Mouse (Mus musculus): ENCODE data around the gene Uqcrfs1.
A peak's percentile ranks its signal among the peaks of the same experiment; 100 is the strongest.

Uqcrfs1 gene

DNA sequence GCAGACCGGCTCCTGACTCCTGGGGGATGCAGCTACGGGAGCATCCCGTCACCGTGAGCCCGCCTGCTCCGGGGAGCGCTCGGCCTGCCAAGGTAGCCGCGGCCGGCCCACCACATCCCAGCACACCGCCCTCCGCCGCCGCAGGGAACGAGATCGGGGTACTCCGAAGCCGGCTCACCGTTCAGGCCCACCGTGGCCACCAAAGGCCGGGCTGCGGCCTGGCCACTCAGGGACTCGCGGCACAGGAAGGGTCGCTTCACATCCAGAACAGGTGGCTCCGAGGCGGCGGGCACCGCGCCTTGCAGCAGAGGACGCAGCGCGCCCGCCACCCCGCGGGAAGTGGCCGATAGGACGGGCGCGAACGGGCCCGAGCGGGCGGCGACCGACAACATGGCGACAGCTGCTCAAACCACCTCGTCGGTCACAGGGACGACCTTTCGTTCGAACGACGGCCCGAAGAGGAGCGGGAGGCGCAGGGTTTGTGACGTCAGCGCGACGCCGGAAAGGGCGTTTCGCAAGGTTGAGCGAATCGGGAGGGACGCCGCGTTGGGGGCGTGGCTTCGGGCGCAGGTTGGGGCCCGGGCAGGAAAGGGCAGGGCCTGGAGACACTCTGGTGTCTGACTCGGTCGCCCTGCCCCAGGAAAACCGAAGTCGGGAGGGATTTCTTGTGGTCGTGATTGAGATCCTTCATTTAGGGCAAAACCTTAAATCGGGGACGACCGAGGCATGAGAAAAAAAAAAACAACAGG lies at the start of gene Uqcrfs1:
Gene Uqcrfs1 (minus strand): TSS at position 507 of the 749 bp plus-strand sequence.
- peak; percentile 94 for DNase-seq (ENCODE audit: low read depth, low spot score)

DNA sequence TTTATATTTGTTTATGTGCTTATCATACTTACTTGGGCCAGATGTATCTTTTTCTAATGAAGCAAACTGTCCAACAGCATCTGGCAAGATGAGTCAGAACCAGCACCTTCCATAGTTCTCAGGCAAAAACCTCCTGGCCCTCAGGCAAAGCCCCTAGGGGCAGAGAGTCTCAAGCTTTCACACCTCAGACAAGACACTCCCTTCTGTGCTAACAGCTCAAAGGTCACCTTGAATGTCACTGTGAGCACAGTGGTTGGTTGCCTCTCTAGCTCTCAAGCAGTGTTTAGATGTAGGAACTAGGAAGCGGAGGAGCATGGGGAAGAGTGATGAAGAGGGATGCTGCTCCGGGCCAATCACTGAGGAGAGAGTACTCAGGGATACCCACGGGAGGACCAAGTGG lies 40.6 kb upstream of the Uqcrfs1 start:
- no peak for DNase-seq (ENCODE audit: low read depth, low spot score)

DNA sequence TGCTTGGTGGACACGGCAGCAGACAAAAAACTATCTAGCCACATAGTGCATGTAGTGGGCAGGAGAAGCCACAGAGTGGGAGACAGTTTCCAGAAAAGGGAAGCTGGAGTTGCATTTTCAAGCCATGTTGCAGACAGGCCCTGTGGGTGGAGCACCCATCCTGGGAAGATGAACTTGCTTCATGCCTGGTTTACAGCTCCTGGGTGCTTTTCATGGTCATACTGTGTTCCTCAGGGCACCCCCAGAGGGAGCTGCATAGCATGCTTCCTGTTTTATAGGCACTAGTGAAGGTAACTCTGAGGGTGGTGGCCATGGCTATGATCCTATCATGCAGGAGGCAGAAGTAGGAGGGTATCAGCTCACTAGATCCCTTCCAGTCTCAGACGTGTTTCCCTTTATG lies 37.4 kb upstream of the Uqcrfs1 start:
- no peak for DNase-seq (ENCODE audit: low read depth, low spot score)

DNA sequence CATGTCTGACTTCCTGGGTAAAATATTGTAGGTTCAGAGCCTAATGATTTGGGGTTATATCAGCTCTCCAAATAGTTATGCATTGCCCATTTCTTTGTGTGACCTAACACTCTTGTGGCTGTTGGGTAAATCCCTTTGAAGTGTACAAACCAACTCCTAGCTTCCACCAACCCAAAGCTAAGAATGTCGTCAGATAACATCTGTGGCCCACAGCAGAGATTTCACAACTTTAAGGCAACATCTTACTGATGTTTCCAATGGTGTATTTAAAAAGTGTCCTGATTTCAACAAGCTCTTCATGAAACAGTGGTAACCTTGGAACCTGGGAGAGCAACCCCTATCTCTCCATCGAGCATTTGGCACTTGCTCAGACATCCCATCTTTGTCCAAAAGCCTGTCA lies 33.6 kb upstream of the Uqcrfs1 start:
- no peak for DNase-seq (ENCODE audit: low read depth, low spot score)

DNA sequence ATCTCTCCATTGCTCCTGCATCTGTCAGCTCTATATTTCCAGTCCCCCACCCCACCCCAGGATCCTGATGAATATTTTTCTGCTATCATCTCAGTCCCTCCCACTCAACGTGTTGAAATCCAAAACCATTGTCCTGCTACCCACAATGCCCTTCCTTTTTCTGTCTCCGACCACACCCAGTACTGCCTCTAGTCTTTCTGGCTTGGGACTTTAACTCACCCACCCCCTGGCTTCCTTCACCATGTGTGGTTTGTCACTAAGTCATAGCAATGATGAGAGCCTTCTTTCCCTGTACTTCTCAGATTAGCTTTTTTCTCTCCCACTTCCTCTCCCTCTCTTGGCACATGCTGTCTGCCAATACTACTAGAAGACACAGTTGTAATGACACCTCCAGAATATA lies 31.7 kb upstream of the Uqcrfs1 start:
- no peak for DNase-seq (ENCODE audit: low read depth, low spot score)

DNA sequence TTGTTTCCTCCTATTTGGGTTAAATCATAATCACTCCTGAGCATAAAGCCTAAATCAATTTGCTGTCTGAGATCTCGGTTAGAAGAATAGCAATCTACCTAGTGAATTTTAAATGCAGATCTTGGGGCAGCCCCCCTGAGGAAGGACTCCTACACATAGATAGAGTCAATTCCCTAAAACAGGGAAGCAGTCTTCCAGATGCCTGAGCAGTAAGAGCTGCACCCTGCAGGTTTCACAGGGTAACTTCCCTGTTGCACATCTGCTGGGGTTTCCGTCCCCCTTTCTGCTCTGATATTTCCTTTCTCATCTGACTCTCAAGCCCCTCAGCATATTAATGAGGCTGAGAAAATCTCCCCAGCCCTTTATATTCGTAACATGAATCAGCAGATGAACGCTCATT lies 27.8 kb upstream of the Uqcrfs1 start:
- DNase-seq (ENCODE audit: low read depth, low spot score) = no peak

DNA sequence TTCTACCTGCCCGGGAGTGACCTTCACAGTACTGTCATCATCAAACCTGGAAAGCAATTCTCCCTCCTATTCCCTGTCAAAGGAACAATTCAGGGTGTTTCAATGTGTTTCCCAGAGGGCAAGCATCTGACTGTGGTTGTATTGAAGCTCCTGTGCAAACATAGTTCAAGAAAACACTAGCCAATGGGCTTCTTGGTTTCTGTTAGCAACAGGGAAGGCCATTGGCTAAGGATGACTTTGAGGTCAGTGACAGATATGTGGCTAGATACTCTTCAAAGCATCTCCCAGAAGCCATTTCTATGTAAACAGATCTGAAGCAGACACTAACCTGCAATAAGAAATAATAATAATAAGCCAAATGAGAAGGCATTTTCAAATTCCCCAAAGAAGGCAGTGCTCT lies 25.0 kb upstream of the Uqcrfs1 start:
- DNase-seq (ENCODE audit: low read depth, low spot score) = no peak

DNA sequence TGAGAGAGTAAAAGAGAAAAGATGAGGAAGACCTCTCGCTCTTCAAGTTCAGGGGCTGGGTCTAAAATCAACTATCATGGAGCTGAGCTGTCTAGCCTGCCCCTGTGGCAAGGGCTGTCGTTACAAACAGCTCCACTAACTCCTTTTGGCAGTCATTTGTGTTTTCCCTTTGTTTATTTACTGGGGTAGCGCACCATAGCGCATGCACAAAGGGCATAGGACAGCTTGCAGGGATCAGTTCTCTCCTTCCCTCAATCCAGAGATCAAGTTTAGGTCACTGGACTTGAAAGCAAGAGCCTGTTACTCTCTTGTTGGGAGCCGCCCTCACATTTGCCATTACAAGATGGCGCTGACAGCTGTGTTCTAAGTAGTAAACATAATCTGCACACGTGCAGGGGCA lies 22.4 kb upstream of the Uqcrfs1 start:
- DNase-seq (ENCODE audit: low read depth, low spot score) = no peak

DNA sequence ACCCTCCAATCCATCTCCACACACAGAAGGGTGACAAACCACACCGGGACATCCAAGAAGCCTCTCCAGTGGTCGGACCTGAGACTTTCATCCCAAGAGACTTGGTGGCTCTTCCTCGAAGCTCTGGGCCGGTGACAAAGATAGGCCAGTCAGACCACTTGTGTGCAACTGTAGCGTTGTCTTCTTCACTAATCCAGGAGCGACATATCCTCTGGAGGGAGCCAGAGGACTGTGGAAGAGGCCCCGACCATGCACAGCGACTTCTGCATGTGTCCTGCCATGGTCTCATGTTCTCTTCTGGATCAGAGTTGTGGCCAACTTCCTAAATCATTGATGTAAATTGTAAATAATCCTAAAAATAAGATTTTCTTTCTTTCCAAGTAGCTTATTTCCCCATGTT lies 21.6 kb upstream of the Uqcrfs1 start:
- peak; percentile 39 for DNase-seq (ENCODE audit: low read depth, low spot score)

DNA sequence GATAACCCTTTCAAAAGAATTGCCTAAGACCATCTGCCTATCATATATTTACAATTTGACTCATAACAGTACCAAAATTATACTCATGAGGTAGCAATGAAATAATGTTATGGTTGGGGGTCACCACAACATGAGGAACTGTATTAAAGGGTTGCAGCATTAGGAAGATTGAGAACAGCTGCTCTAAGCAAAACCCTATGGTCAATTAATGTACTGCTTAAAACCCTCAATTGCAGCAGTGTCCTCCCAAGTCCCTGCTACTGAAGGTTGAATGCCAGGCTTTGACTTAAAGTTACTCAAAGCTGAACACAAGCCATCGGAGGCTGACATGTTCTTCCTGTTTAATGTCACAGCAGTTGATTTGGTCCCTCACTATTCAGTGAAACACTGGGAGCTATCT lies 15.4 kb upstream of the Uqcrfs1 start:
- DNase-seq (ENCODE audit: low read depth, low spot score) = no peak

DNA sequence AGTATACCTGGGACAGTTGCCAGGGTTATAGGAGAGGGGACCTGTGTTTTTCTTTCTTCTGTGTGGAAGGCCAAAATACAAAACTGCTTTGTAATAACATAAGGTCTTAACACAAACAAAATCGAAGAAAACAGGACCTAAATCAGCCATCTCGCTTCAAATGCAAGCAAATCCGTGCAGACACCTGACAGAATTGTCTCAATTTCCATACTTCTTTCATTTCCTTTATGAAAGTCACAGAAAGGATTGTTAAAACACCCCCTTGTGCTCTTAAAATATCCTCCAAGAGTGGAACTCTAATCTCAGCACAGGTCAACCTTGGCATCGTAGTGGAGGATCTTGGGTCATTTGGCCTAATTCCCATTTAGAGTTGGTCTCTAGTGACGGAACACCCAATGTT lies 14.9 kb upstream of the Uqcrfs1 start:
- no peak for DNase-seq (ENCODE audit: low read depth, low spot score)

DNA sequence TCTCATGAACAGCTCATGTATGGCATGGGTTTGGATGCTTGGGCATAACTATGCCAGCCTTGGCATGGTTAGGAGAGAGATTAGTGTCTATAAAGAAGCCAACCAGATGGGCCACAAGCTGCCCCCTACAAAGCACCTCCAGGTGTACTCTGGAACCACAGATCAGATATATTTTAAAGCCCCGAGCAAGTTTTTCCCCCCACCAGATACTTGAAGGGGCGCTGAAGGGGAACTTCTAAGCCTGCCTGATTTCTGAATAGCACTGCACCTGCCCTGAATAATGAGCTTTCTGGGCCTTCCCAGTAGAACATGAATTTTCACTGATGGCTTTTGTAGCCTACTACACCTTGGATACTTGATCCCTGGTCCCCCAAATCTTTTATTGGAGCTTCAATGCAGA lies 12.6 kb upstream of the Uqcrfs1 start:
- DNase-seq (ENCODE audit: low read depth, low spot score) = no peak

DNA sequence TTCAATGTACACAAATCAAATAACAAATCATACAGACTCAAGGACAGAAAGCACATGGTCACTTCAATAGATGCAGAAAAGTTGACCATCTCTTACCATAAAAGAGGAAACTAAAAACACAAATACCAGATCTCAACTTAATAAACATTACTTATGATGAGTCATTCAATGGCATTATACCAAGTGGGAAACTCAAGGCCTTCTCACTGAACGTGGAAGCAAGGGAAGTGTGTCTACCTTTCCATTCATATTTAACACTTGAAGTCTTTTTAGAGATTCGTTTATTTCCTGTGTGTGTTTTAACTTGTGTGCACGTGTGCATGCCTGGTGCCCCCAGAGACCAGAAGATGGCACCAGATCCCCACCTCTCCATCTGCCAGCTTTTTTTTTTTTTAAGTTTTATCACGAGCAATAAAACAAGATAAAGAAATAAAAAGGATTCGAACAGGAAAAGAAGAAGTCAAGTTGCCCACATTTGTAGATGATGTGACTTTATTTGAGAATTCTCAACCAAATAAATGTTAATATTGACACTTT lies 8.0 kb upstream of the Uqcrfs1 start:
- no peak for DNase-seq (ENCODE audit: low read depth, low spot score)

DNA sequence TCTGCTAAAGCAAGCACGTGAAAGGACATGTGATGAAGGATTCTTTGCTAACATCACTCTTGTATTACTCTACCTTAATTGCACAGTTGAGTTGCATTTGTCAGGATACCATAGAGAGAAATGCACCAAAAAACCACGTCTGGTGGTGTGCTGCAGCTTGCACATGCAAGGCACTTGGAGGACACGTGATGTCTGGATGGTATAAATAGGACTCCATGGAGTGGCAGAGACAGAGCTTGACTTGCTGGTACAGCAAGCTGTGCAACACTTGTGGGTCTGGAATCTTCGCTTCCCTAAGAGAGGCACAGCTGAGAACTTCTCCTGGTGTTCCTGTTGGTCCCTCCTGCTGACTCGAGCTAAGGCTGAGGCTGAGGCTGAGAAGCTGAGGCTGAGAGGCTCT lies 4.2 kb upstream of the Uqcrfs1 start:
- no peak for DNase-seq (ENCODE audit: low read depth, low spot score)

DNA sequence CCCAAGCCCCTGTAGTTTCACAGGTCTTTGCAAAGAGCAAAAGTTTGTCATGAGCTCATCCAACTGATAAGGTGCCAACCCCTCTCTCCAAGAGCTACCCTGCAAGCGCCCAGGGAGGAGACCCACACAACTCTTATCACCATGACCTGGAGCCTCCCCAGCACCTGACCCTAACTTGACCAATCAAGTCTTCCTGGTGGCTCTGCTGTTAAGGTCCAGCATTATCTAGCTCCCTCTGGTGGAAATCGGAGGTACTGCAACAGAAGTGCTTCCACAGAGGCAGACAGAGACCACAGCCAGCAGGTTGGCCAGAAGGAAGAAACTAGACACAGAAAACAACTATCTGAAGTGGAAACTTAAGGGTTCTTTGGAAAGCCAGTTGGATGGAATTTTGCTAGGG lies 3.7 kb upstream of the Uqcrfs1 start:
- DNase-seq (ENCODE audit: low read depth, low spot score) = peak; percentile 79

DNA sequence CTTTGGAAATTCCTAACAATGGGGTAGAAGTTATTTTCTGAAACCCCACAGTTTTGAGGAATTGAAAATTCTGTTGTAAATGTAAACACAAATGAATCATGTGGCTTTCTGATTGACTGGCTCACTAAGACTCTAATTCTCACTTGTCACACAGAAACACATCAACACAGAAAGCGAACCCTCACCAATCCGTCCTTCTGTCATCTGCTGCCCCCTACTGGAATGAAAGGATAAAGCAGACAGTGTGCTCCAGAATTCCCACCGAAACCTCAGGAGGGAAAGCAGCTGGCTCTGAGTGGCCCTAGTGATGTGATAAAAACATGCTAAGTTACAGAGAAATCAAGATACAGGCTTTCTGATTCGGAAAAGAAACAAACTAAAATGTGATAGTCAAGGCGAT lies 14.4 kb downstream of the Uqcrfs1 start:
- DNase-seq (ENCODE audit: low read depth, low spot score) = peak; percentile 75

DNA sequence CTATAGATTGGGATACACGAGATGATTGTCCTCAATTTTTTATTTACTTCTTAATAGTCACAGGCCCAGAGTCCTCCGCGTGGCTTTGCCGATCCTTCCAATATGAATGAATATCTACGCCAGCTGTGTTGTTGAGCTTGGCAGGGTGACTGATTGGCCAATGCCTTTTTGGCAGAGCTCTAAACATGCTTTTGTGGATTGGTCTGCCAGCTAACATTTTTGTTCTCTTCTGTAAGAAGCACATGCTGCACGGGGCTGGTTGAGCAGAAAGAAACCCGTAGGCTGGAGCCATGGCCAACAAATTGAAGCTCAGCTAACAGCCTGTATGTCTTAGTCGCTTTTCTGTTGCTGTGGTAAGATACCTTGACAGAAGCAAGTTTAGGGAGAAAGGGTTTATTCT lies 20.2 kb downstream of the Uqcrfs1 start:
- no peak for DNase-seq (ENCODE audit: low read depth, low spot score)

DNA sequence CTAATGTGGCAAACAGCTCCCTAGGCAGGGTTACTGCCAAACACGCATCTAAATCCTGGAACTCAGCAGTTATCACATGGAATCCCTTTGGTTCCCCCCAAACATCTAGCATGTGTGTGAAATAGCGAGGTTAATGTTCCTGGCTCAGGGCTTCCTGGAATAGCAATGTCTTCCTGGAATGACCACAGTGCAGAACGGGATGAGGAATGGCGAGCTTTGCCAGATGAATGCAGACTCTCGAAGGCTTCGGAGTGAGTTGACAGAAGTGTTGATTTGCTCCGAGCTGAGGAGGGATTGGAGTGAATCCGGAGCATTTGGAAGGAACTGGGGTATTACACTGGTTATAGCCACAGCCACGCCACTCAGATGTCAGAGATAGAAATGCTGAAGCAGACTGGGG lies 21.2 kb downstream of the Uqcrfs1 start:
- DNase-seq (ENCODE audit: low read depth, low spot score) = no peak

DNA sequence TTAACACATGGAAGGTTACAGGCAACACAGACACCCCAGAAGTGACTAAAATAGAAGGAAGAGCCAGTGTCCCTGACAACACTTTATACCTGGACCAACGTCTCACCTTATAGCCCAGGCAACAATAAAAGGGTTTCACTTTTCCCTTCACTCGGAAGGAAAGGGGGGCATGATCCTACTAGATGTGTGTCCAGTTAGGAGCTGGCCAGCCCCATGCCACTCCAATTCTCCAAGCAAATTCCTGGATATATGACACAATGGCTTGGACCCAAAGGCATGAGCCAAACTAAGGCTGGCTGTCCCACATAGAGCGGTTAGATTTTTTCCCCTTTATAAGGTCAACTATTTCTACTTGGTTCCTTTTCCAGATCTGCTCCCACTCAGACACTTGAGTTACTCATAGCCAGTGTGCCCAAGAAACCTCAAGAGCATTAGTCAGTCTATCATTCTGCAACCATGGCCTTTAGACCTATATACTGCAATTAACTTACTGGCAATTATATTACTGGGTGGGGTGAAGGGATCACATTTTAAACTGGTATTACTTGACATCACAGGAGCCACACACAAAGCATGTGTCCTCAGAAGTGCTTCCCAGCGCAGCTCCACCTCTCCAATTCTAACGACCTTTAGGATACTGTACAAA lies 21.8 kb downstream of the Uqcrfs1 start:
- no peak for DNase-seq (ENCODE audit: low read depth, low spot score)

DNA sequence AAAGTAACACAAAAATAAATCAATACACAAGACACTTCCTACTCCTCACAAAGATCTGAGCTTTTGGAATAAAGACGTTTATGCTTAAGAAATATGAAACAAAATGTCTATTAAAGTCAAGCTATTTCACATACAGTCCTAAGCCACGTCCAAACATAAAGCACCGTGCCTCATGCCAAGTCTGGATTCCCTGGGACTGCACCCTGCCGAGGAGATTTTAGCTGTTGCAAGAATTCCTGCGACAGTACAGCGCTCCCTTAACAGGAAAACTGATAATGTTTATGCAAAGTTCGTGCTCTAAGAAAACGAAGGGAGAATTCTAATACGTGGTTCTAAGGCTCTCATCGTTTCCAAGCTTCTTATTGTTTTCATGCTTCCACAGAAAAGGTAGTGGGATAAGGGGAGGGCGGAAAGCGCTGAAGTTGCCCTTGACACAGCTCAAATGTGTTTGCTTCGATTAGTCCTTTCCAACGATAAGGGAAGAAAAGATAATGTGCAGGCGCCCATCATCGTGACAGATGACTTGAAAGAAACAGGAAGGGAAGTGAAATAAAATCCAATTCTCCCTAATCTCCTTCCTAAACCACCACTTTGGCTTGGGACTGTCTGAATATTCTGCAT lies 23.8 kb downstream of the Uqcrfs1 start:
- DNase-seq (ENCODE audit: low read depth, low spot score) = no peak

DNA sequence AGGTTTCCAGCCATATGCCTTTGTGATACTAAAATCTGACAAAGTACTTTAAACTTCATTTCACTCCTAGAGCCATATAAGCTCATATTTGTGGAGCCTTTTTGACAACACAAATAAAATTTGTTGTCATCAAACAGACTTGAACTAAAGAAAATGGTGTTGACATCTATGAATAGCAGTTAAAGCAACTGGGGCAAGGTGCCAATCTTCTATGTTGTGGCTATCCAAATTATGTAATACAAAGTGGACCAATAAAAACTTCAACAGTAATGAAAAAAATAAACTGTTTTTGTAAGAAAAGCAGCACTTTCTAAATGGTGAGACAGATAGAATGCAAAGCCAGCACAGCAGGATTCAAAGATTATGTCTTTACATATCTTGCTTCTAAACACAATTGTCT lies 27.0 kb downstream of the Uqcrfs1 start:
- DNase-seq (ENCODE audit: low read depth, low spot score) = no peak

DNA sequence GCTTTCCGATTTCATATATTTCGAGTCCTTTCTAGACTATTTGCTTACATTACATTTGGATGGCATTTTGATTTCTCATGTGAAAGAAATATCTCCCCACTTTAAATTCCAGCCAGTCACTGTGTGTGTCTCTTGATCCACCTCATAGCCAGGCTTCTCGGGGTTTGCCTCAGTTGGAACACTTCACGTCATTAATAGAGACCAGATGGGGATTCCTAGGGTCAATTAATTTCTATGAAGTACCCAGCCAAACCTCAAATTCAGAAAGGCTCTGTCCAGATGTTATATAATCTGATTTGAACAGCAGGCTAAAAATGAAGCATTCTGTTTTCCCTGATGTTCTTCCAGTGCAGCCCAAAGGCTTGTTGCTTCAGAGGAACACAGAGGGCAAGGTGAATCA lies 37.5 kb downstream of the Uqcrfs1 start:
- no peak for DNase-seq (ENCODE audit: low read depth, low spot score)

DNA sequence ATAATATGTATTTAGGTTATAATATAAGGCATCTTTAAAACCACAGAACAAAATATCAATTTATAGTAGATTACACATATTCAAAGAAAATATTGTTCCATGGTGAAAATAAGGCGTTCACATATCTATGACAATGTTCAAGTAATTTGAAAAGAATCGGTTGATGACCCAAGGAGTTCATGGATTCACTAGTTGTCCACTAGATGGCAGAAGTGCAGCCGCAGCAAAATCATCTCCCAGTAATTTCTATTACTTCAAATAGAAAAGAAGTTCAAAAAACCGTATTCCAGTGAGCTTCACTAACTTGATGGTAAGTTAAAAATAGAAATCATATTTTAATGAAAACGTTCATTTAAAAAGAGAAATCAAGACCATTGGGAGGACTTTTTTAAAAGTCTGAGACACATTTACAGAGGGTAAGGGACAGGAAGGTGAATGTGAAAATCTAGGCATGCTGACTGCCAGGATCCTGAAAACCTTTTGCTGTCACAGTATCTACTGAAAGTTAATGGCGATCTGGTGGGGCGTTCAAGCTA lies 43.2 kb downstream of the Uqcrfs1 start:
- DNase-seq (ENCODE audit: low read depth, low spot score) = no peak

Data from retina, postnatal 7 days (tissue).